Mouse (Mus musculus) small intestine, adult 10 weeks (tissue): ENCODE data around the gene Vmn1r207-ps. TPM values are rescaled to one million over a fixed set of nuclear protein-coding genes. Genes with fewer than 3 reads are reported as not detected.

ENCODE experiments used
- polyA plus RNA-seq: library from polyadenylated mRNA; stranded (reverse); fragments of 350-450 nt; fragmentation: Illumina TruSeq; extraction: RNeasy Lipid Tissue Mini Kit (QIAGEN cat#74804); gene quantifications from one replicate; pipeline ENCODE4 v1.2.3, GENCODE M21; 2014; ENCODE audit warnings: low replicate concordance

Gene Vmn1r207-ps
- polyA plus RNA-seq, result not detected

GRCm38 (mm10) chr13:22729529-22729928 is at the start of gene Vmn1r207-ps:
Vmn1r207-ps (minus strand) TSS chr13:22729629.

GRCm38 (mm10) chr13:22777300-22777699 is 47.9 kb upstream of the Vmn1r207-ps start, which contains the start of gene Vmn1r208:
Vmn1r208 (minus strand) TSS chr13:22777400.

Other genes starting within 250 kb of the Vmn1r207-ps start
- not detected for gene Vmn1r202, start 224.2 kb downstream of the Vmn1r207-ps start, polyA plus RNA-seq
- not detected for gene Vmn1r203, start 211.5 kb downstream of the Vmn1r207-ps start, polyA plus RNA-seq
- gene Vmn1r204, start 176.4 kb downstream of the Vmn1r207-ps start, polyA plus RNA-seq, result not detected
- gene Vmn1r205, start 136.6 kb downstream of the Vmn1r207-ps start, polyA plus RNA-seq, result not detected
- not detected for gene Vmn1r206, start 105.4 kb downstream of the Vmn1r207-ps start, polyA plus RNA-seq
- not detected for gene Vmn1r208, start 47.8 kb upstream of the Vmn1r207-ps start, polyA plus RNA-seq
- gene Vmn1r209, start 80.1 kb upstream of the Vmn1r207-ps start, polyA plus RNA-seq, result not detected
- not detected for gene Vmn1r210, start 101.7 kb upstream of the Vmn1r207-ps start, polyA plus RNA-seq
- gene Vmn1r211, start 127.9 kb upstream of the Vmn1r207-ps start, polyA plus RNA-seq, result not detected
- gene Vmn1r212, start 154.6 kb upstream of the Vmn1r207-ps start, polyA plus RNA-seq, result not detected